Comparison of ENCODE assay signal across 20 mouse cellular contexts in the genomic region with DNA sequence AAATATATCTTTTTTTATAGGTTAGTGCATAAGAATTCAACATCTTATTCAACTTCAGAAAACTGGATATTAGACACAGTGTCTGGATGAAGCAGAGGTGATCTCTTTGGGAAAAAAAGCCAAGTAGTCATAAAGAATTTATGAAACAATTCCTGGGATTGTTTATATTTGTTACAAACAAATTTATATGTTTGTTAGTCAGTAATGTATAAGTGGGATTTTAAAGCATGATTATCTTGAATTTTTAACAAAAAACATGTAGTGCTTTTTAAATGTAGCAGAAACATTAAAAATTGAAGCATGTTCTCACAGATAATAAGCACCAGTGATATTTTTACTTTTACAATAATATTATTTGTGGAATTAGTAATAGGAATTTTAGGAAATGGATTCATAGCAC. TPM values are rescaled to one million over a fixed set of nuclear protein-coding genes. Genes with fewer than 3 reads are reported as not detected.
DNase-seq lines count a peak whose midpoint lies in the region; ATAC-seq lines count a peak whose summit lies in the region.
"Had no signal": no experiment of that assay in that cellular context is flagged by ENCODE, and none has a peak within 500 bp of the region (broad histone marks: within the 10 kb centered on the region; RNA-seq: fewer than 3 reads in every experiment).

Gene Tas2r110, plus strand, starts transcription at position 301 of the 400 bp plus-strand sequence.

- no peak within 1 kb of the TSS for H3K27ac ChIP-seq in hindbrain, embryonic 14.5 days
- H3K27ac ChIP-seq in hindbrain, embryonic 10.5 days, result no peak within 1 kb of the TSS

- H3K4me1 ChIP-seq in hindbrain, embryonic 14.5 days (replicated peaks; ENCODE audit: control insufficient read depth, insufficient read depth, low read length), result no peaks in the 10 kb centered on the region
- no peaks in the 10 kb centered on the region for H3K4me1 ChIP-seq in hindbrain, embryonic 10.5 days (replicated peaks)

- ATAC-seq in hindbrain, embryonic 14.5 days (ENCODE audit: low FRiP score), result no peak
- ATAC-seq: activated CD4-positive, CD25-positive, alpha-beta regulatory T cell, adult 4 months; CD4-positive, CD25-positive, alpha-beta regulatory T cell, adult 4 months; Patski had no signal

- no peak within 1 kb of the TSS for H3K9ac ChIP-seq in hindbrain, embryonic 14.5 days

- no peak within 1 kb of the TSS for H3K4me2 ChIP-seq in hindbrain, embryonic 14.5 days (replicated peaks)

- peak; percentile 14 for DNase-seq in hindbrain, embryonic 14.5 days (ENCODE audit: low spot score)
- DNase-seq in hindbrain, embryonic 10.5 days (ENCODE audit: low spot score), result no peak
- DNase-seq: adrenal gland, adult 2 months; adrenal gland, adult 8-10 months; adrenal gland, postnatal 10 days; adrenal gland, postnatal 14 days; adrenal gland, postnatal 25 days; adrenal gland, postnatal 36 days; B cell, adult 2 months; cerebellum, adult 11 months; cerebellum, adult 11-12 months; cerebellum, adult 18-20 months; cerebellum, adult 2 months had no signal

- H3K36me3 ChIP-seq in hindbrain, embryonic 14.5 days (replicated peaks; ENCODE audit: control insufficient read depth, insufficient read depth), result no peaks in the 10 kb centered on the region
- no peaks in the 10 kb centered on the region for H3K36me3 ChIP-seq in hindbrain, embryonic 10.5 days
- H3K36me3 ChIP-seq: G1E had no signal

- no peaks in the 10 kb centered on the region for H3K27me3 ChIP-seq in hindbrain, embryonic 14.5 days (ENCODE audit: control insufficient read depth, insufficient read depth, low read length)
- H3K27me3 ChIP-seq in hindbrain, embryonic 10.5 days (ENCODE audit: insufficient read depth, poor library complexity, severe bottlenecking), result no peaks in the 10 kb centered on the region
- H3K27me3 ChIP-seq: CH12.LX, Patski had no signal

- H3K9me3 ChIP-seq in hindbrain, embryonic 14.5 days (ENCODE audit: control insufficient read depth, low read length), result no peaks in the 10 kb centered on the region
- H3K9me3 ChIP-seq in hindbrain, embryonic 10.5 days, result no peaks in the 10 kb centered on the region
- H3K9me3 ChIP-seq: G1E had no signal

- H3K4me3 ChIP-seq in hindbrain, embryonic 14.5 days (replicated peaks; ENCODE audit: low read length), result no peak within 1 kb of the TSS
- H3K4me3 ChIP-seq in hindbrain, embryonic 10.5 days, result no peak within 1 kb of the TSS

RNA-seq across cellular contexts. Expression of gene Tas2r110, which starts in this region (rescaled TPM):
- polyA plus RNA-seq in hindbrain, embryonic 14.5 days (2014; fragmentation: Nextera tagmentation; extraction: Ambion mirVana), result not detected in 2 replicates
- not detected in 2 replicates for polyA plus RNA-seq in hindbrain, embryonic 10.5 days (2016; fragmentation: Nextera tagmentation; extraction: Ambion mirVana)
- polyA plus RNA-seq: activated CD4-positive, CD25-positive, alpha-beta regulatory T cell, adult 4 months; adrenal gland, adult 2 months; brain, embryonic 14.5 days; C2C12; CD4-positive, CD25-positive, alpha-beta regulatory T cell, adult 4 months; cerebellum, adult 2 months; G1E; Patski had no signal

Comparison
In these comparisons a context has a peak if more than half of its experiments do, and no peak if none do; other contexts are left out.
1. Peak in DNase-seq in hindbrain, embryonic 14.5 days; RNA of the gene not detected or under 1 TPM.